Mouse (Mus musculus) liver, embryonic 13.5 days (tissue): ENCODE results near the gene Gpm6b. TPM values are rescaled to one million over a fixed set of nuclear protein-coding genes. Genes with fewer than 3 reads are reported as not detected.

Experiments
- ATAC-seq: fragments of 200-750 bp; cut with Nextera tagmentation; 2 replicates; pipeline ENCODE4 v1.8.0; 2017; ENCODE audit warnings: low read depth, mild to moderate bottlenecking, moderate number of reproducible peaks, moderate library complexity
- DNase-seq: peaks from one replicate; pipeline ENCODE4 v3.0.0; 2022
- H3K27ac ChIP-seq: fragments of 300-500 bp; sonication (generic); 2 replicates; pipeline ENCODE4 v1.5.1; 2015; ENCODE audit warnings: moderate library complexity, mild to moderate bottlenecking, inconsistent platforms
- H3K27me3 ChIP-seq: fragments of 300-500 bp; sonication (generic); 2 replicates; pipeline ENCODE4 v1.6.1; 2015; ENCODE audit warnings: mild to moderate bottlenecking, inconsistent platforms
- H3K36me3 ChIP-seq: fragments of 300-500 bp; sonication (generic); 2 replicates; pipeline ENCODE4 v1.6.1; 2015; ENCODE audit warnings: mild to moderate bottlenecking, inconsistent platforms
- H3K4me1 ChIP-seq: fragments of 300-500 bp; sonication (generic); replicated peaks from 2 replicates; pipeline ENCODE4 v1.6.1; 2015; ENCODE audit warnings: inconsistent platforms
- H3K4me2 ChIP-seq: fragments of 300-500 bp; sonication (generic); 2 replicates; pipeline ENCODE4 v1.6.1; 2015; ENCODE audit warnings: inconsistent platforms, mild to moderate bottlenecking, moderate library complexity
- H3K4me3 ChIP-seq: fragments of 300-500 bp; sonication (generic); replicated peaks from 2 replicates; pipeline ENCODE4 v1.5.1; 2015; ENCODE audit warnings: mild to moderate bottlenecking, inconsistent platforms
- H3K9ac ChIP-seq: fragments of 300-500 bp; sonication (generic); 2 replicates; pipeline ENCODE4 v1.6.1; 2015; ENCODE audit warnings: mild to moderate bottlenecking, inconsistent platforms
- H3K9me3 ChIP-seq: fragments of 300-500 bp; sonication (generic); replicated peaks from 2 replicates; pipeline ENCODE4 v1.6.1; 2016; ENCODE audit warnings: inconsistent platforms
- WGBS: fragments of 180-500 bp; shearing (Covaris S2); methylation state at CpG from one replicate; pipeline ENCODE4 v1.1.7; 2015; ENCODE audit not compliant: insufficient replicate concordance; 5-methylcytosine and 5-hydroxymethylcytosine counted together
- polyA plus RNA-seq: library from polyadenylated mRNA; unstranded; fragments of >200 nt; fragmentation: Nextera tagmentation; extraction: Ambion mirVana; gene quantifications from 2 replicates; pipeline ENCODE4 v1.2.1, GENCODE M21; 2015

Gpm6b gene
- polyA plus RNA-seq, 1 experiment from 2014 or later: 2.4 TPM

DNA sequence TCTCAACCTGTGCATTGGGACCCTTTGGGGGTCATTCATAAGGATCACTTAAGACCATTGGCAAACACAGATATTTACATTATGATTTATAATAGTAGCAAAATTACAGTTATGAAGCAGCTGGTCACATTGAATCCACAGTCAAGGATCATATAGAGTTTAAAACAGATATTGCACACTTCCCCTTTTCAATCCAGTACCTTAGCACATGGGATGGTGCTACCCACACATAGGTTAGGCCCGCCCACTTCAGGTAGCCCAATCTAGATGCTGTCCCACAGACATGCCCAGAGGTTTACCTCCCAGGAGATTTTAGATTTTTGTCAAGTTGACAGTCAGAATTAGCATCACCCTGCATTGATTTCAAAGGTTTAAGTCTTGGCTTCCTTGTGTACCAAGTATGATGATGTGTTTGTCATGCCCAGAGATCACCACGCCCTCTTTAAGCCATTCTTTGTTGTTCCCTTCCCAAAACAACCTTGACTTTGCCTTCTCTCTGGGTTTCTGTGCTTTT is 121.3 kb downstream of the Gpm6b start:
- H3K27me3 ChIP-seq: no peaks in the 10 kb centered on the region
- H3K4me2 ChIP-seq: no peak overlapping the region
- H3K36me3 ChIP-seq: no peaks in the 10 kb centered on the region
- no peak overlapping the region for H3K9ac ChIP-seq
- 43% methylated on average over 2 of the region's 2 CpGs for WGBS
- H3K9me3 ChIP-seq: no peaks in the 10 kb centered on the region
- DNase-seq (no peak), ATAC-seq (no peak)
- no peaks in the 10 kb centered on the region for H3K4me1 ChIP-seq
- H3K4me3 ChIP-seq: no peak overlapping the region
- H3K27ac ChIP-seq: no peak overlapping the region

DNA sequence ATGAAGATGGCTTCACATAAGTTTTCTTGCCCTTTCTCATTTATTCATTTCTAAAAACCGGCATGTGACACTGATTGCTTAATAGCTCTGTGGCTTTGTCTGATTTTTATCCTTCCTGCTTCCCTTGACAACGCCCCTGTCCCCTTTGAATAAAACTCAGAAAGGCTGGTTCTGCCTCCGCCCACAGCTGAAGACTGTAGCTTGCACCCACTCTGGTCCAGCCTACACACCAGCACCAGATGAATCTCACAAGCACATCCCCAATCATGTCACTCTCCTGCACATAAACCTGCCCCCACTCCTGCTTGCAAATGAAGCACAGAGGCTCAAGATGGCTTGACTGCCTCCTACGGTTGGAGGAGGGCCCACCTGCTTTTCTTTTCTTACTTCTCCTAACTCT is 121.7 kb downstream of the Gpm6b start:
- Histone ChIP-seq H3K9ac (no peak overlapping the region), H3K27ac (no peak overlapping the region), H3K27me3 (no peaks in the 10 kb centered on the region), H3K36me3 (no peaks in the 10 kb centered on the region), H3K4me2 (no peak overlapping the region), H3K4me1 (no peaks in the 10 kb centered on the region), H3K9me3 (no peaks in the 10 kb centered on the region), H3K4me3 (no peak overlapping the region)
- WGBS: 50% methylated on average over 4 of the region's 4 CpGs
- DNase-seq: no peak
- no peak for ATAC-seq

DNA sequence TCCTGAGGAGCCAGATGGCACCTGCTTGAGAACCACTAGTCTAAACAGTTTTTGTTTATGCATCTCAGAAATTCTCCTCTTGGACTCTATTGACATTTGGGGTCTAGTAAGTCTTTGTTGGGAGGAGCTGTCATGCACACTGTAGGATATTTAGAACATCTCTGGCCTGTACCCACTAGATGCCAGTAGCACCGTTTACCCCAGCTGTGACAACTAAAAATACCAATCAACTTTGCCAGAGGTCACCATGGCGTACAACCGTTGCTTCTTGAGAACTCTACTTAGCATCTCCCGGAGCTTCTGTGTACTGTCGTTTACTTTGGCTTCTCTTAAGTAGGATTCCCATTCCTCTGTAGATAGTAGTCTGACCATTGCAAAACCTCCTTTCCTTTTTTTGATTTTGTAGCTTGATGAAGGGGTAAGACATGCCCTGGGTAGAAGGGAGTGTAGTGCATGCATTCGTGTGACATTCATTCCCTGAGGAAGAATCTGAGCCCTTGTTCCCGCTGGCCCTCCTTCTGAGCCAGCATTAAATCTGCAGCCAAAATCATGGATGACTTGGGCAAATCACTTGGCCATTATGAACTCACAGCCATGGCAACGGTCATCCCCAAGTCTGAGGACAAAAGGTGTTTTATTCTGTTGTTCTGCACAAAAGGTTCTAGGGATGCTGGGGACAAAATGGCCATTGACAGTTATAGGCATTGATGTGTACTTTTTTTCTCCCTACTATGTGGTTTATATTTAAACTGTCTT is 126.9 kb downstream of the Gpm6b start:
- no peak for DNase-seq
- no peak overlapping the region for H3K9ac ChIP-seq
- H3K36me3 ChIP-seq: no peaks in the 10 kb centered on the region
- no peaks in the 10 kb centered on the region for H3K4me1 ChIP-seq
- no peak for ATAC-seq
- 69% methylated on average over 8 of the region's 8 CpGs for WGBS
- no peaks in the 10 kb centered on the region for H3K9me3 ChIP-seq
- no peaks in the 10 kb centered on the region for H3K27me3 ChIP-seq
- no peak overlapping the region for H3K27ac ChIP-seq
- no peak overlapping the region for H3K4me2 ChIP-seq
- no peak overlapping the region for H3K4me3 ChIP-seq

DNA sequence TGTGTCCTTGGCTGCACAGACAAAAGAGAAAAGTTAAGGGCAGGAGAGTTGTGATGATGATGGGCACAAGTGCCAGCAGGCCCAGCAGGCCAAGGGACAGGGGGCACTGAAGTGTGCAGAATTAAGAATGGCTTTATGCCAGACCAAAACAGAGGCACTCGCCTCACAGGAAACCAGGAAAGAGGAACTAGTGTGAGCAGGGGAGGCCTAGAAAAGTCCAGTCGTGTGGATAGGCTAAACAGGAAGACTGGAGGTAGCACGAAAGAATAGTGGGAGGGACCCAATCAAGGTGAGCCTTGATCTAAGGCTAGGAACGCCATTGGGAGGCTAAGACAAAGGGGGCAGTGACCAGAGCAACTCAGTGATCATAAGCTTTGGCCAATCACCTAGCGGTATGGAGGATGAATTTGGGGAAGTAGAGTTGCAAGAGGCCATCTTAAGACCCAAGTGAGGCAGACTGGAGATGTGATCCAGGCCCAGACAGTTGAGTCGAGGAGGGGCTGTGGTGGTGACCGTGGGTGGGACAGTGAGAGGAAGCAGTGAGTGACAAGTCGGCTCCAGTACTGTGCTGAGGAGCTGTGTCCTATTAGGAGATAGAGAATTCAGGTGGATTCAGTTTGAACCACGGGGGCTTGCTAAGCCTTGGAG is 138.1 kb downstream of the Gpm6b start:
- Histone ChIP-seq H3K9me3 (no peaks in the 10 kb centered on the region), H3K4me3 (no peak overlapping the region), H3K4me1 (no peaks in the 10 kb centered on the region), H3K27me3 (no peaks in the 10 kb centered on the region; the same call in 1 of the 2 replicates), H3K4me2 (no peak overlapping the region), H3K9ac (no peak overlapping the region), H3K27ac (no peak overlapping the region), H3K36me3 (no peaks in the 10 kb centered on the region)
- DNase-seq (no peak), ATAC-seq (no peak)
- WGBS: 49% methylated on average over 9 of the region's 9 CpGs

GRCm38 (mm10) chrX:166378652-166379051 is 139.9 kb downstream of the Gpm6b start:
- no peak overlapping the region for H3K4me2 ChIP-seq
- no peak overlapping the region for H3K9ac ChIP-seq
- H3K27me3 ChIP-seq: no peaks in the 10 kb centered on the region; the same call in 1 of the 2 replicates
- WGBS: 67% methylated on average over 5 of the region's 5 CpGs
- no peak for DNase-seq
- H3K4me1 ChIP-seq: no peaks in the 10 kb centered on the region
- H3K4me3 ChIP-seq: no peak overlapping the region
- no peaks in the 10 kb centered on the region for H3K36me3 ChIP-seq
- no peaks in the 10 kb centered on the region for H3K9me3 ChIP-seq
- no peak overlapping the region for H3K27ac ChIP-seq
- ATAC-seq: no peak

DNA sequence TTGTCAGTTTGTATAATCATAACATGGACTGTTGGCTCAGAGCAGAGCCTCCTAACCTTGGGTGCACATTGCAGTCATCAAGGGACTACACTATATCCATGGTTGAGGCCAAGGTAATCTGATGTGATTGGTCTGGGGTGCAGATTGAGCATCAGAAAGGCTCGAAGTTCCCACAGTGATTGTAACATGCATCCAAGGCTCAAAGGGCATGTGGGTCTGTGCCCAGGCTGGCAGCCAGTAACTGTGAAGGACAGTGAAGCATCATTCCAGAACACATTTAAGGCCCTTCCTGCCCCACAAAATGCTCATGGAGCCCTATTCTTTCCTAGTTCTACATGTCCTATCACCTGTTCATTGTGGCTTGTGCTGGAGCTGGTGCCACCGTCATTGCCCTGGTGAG is 144.9 kb downstream of the Gpm6b start:
- H3K36me3 ChIP-seq: no peaks in the 10 kb centered on the region
- DNase-seq: no peak
- H3K9ac ChIP-seq: no peak overlapping the region
- no peak overlapping the region for H3K4me3 ChIP-seq
- no peaks in the 10 kb centered on the region; the same call in 1 of the 2 replicates for H3K27me3 ChIP-seq
- ATAC-seq: no peak
- H3K4me2 ChIP-seq: no peak overlapping the region
- H3K27ac ChIP-seq: no peak overlapping the region
- WGBS: 65% methylated on average over 2 of the region's 2 CpGs
- H3K9me3 ChIP-seq: no peaks in the 10 kb centered on the region
- no peaks in the 10 kb centered on the region for H3K4me1 ChIP-seq

DNA sequence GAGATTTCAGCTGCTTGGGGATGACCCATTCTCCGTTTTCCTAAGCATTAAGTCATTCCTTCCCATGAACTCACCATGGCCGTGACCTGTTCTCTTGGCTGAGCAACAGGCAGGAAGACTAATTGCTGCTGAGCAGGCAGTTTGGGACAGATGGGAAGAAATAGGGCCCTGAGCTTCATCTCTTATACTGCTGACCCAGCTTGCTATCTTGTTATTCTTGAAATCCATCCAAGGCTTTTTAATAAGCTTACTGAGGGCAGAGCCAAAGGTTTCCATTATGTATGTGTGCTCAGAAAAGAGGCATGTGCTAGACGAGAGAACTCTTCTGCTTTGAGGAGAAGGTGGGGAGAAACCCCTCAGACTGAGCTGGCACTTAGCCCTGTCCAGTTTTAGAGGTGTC is 146.2 kb downstream of the Gpm6b start:
- no peaks in the 10 kb centered on the region for H3K9me3 ChIP-seq
- H3K4me3 ChIP-seq: no peak overlapping the region
- no peak overlapping the region for H3K27ac ChIP-seq
- DNase-seq (no peak), ATAC-seq (no peak)
- no peak overlapping the region for H3K9ac ChIP-seq
- H3K4me2 ChIP-seq: no peak overlapping the region
- WGBS: 45% methylated on average over 3 of the region's 3 CpGs
- no peaks in the 10 kb centered on the region for H3K36me3 ChIP-seq
- H3K4me1 ChIP-seq: no peaks in the 10 kb centered on the region
- no peaks in the 10 kb centered on the region for H3K27me3 ChIP-seq

DNA sequence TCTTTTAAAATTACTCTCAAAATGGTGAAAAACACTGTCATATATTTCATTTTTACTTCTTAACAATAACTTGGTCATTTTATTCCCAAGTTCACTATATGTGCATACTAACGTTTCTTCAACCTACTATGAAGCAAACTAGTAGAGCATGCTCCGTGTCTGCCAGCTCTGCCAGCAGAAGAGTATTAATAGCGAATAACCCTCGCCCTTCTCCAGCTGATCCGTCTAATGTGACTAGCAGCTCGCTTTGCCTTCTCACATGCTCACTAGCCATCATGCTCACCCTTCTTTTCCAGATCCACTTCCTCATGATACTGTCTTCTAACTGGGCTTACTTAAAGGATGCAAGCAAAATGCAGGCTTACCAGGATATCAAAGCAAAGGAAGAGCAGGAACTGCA is 147.9 kb downstream of the Gpm6b start:
- Histone ChIP-seq H3K4me3 (no peak overlapping the region), H3K27me3 (no peaks in the 10 kb centered on the region), H3K4me2 (no peak overlapping the region), H3K4me1 (no peaks in the 10 kb centered on the region), H3K27ac (no peak overlapping the region), H3K9ac (no peak overlapping the region), H3K9me3 (no peaks in the 10 kb centered on the region), H3K36me3 (no peaks in the 10 kb centered on the region)
- ATAC-seq (no peak), DNase-seq (no peak)
- 71% methylated on average over 6 of the region's 6 CpGs for WGBS

GRCm38 (mm10) chrX:166393753-166394152 is 155.0 kb downstream of the Gpm6b start:
- 71% methylated on average over 1 of the region's 1 CpGs for WGBS
- Histone ChIP-seq H3K4me2 (no peak overlapping the region), H3K9ac (no peak overlapping the region), H3K9me3 (no peaks in the 10 kb centered on the region), H3K4me3 (no peak overlapping the region), H3K36me3 (no peaks in the 10 kb centered on the region), H3K27me3 (no peaks in the 10 kb centered on the region), H3K27ac (no peak overlapping the region), H3K4me1 (no peaks in the 10 kb centered on the region)
- DNase-seq (no peak), ATAC-seq (no peak)

DNA sequence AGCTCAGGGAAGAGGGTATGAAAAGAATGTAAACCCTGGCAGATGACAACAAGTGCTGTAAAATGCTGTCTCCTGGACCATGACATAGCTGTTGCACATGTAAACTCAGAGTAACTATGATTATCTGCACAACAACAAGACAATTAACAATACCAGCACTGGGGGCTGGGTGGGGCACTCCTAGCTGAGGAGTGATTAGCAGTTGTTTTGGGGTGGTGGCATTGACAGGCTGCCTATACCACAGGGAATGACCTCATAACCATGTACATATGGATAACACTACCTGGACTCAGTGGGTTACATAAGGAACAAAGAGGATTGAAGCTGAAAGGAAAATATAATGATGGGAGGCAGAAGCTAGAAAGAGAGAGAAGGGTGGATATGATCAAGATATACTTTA is 169.2 kb downstream of the Gpm6b start:
- Histone ChIP-seq H3K4me1 (no peaks in the 10 kb centered on the region), H3K27me3 (no peaks in the 10 kb centered on the region), H3K9me3 (no peaks in the 10 kb centered on the region), H3K4me2 (no peak overlapping the region), H3K9ac (no peak overlapping the region), H3K4me3 (no peak overlapping the region), H3K36me3 (peaks cover 9% of the 10 kb centered on the region; the same call in 1 of the 2 replicates), H3K27ac (no peak overlapping the region)
- DNase-seq (peak; percentile 11), ATAC-seq (peak; percentile 70)

DNA sequence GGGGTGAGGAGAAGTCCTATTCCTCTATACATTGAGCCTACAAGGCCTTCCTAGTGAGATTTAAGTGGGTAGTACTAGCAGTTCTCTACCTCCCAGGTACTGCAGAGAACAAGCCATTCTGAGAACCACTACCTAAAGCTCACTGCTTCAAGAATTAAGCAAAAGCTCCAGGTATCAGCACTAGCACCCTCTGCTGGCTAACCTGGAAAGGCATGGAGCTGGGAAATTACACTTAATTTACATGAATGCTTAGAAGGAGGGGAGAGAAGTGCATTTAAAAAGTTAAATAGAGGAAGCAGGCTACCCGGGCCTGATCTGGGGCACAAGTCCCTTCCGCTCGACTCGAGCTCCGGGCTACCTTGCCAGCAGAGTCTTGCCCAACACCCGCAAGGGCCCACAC is 177.5 kb downstream of the Gpm6b start:
- H3K27ac ChIP-seq: no peak overlapping the region
- H3K9ac ChIP-seq: no peak overlapping the region
- no peak overlapping the region for H3K4me3 ChIP-seq
- no peak overlapping the region for H3K4me2 ChIP-seq
- WGBS: 60% methylated on average over 6 of the region's 6 CpGs
- DNase-seq: no peak
- H3K4me1 ChIP-seq: no peaks in the 10 kb centered on the region
- no peaks in the 10 kb centered on the region for H3K27me3 ChIP-seq
- H3K36me3 ChIP-seq: no peaks in the 10 kb centered on the region
- no peaks in the 10 kb centered on the region for H3K9me3 ChIP-seq
- no peak for ATAC-seq

DNA sequence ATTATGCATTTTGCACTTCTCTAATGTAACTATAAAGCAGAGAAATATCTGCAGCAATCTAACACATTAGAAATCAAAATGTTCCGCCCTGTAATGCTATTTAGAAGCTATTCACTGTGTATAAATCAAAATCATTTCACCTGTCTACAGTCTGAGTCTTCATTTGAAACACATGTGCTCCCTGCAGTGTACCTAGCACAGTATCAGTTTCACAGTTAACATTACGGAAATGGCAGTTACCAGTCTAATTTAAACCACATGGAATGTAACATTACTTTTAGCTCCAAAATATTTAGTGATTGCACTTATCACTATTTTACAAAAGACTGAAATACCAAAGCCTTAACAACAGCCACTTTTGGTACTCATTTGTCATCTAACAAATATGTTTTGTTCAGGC is 196.1 kb downstream of the Gpm6b start:
- H3K4me2 ChIP-seq: no peak overlapping the region
- DNase-seq (no peak), ATAC-seq (no peak)
- H3K27me3 ChIP-seq: no peaks in the 10 kb centered on the region
- no peak overlapping the region for H3K4me3 ChIP-seq
- no peaks in the 10 kb centered on the region for H3K36me3 ChIP-seq
- H3K27ac ChIP-seq: no peak overlapping the region
- H3K9ac ChIP-seq: no peak overlapping the region
- peaks cover 5% of the 10 kb centered on the region; the same call in 1 of the 2 replicates for H3K4me1 ChIP-seq
- WGBS: 71% methylated on average over 2 of the region's 2 CpGs
- no peaks in the 10 kb centered on the region for H3K9me3 ChIP-seq
